Comparison of ENCODE assay signal across 10 mouse cellular contexts in the genomic region with DNA sequence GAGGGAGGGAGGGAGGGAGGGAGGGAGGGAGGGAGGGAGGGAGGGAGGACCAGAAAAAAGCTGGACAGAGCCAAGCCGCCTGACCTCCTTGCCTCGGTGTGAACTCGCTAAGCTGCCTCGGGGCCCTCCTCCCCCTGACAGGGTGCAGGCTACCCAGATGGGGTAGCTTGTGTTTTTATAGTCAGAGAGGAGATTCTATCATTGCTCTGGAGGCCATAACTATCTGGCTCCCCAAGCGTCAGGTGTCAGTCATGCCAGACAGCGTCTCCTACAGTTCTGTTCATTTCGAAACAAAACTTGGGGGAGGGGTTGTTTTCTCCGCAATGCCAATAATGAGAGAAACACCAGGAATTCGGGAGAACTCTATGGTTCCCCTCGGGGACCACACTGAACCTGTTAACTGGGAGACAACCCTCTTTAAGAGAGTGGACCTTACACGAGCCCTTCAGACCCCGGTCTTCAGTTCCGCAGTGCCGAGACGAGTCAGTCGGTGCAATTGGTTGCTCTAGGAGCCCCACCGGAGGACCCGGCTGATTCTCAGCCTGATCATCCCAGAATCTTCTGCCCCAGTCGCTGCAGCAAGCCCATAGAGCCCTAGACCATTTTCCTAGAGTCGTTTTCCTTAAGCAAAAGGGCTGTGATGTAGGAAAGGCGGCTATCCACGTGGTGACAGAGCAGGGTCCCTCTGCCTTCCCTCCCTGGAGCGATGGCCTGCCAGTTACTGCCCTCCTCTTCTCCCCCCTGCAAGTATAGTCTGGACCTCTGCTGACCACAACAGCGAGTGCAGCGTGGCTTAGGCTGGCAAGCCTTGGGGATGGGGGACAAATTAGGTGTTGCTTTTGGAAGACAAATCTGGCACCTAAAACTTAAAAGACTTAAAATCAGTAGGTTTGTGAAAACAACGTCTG. TPM values are rescaled to one million over a fixed set of nuclear protein-coding genes. Genes with fewer than 3 reads are reported as not detected.
DNase-seq lines count a peak whose midpoint lies in the region; ATAC-seq and TF ChIP-seq lines count a peak whose summit lies in the region.
"Had no signal": no experiment of that assay in that cellular context is flagged by ENCODE, and none has a peak within 500 bp of the region (broad histone marks: within the 10 kb centered on the region; RNA-seq: fewer than 3 reads in every experiment).

No protein-coding gene starts in this region.

- no peak for ATAC-seq in neural tube, embryonic 14.5 days (ENCODE audit: low read depth)
- ATAC-seq: inflammation-experienced regulatory T-cells, adult 6 months had no signal

- no peak overlapping the region for H3K9ac ChIP-seq in neural tube, embryonic 14.5 days (replicated peaks; ENCODE audit: low read depth, low read length)

- peak overlapping the region; percentile 13 for H3K4me3 ChIP-seq in kidney, adult 2 months (ENCODE audit: insufficient read depth, low read depth, low read length)
- peak overlapping the region; percentile 84 for H3K4me3 ChIP-seq in forebrain, embryonic 10.5 days
- peak overlapping the region; percentile 29; the same call in 1 of the 2 replicates for H3K4me3 ChIP-seq in neural tube, embryonic 14.5 days (ENCODE audit: low read depth, low read length)

- H3K4me1 ChIP-seq in kidney, adult 2 months (ENCODE audit: control insufficient read depth, insufficient read depth, low read length) = peaks cover 9% of the 10 kb centered on the region
- peaks cover 46% of the 10 kb centered on the region for H3K4me1 ChIP-seq in forebrain, embryonic 10.5 days
- H3K4me1 ChIP-seq in neural tube, embryonic 14.5 days (ENCODE audit: control insufficient read depth, insufficient read depth, low read length) = peaks cover 17% of the 10 kb centered on the region; the same call in 1 of the 2 replicates

- intact Hi-C loops in left cerebral cortex, postnatal 36 days (cut with DNase I) = no loop called here

- peak overlapping the region; percentile 52 for H3K4me2 ChIP-seq in neural tube, embryonic 14.5 days (ENCODE audit: low read depth, low read length)

- 7% methylated on average over 26 of the region's 26 CpGs for WGBS in kidney, adult 2 months
- under 1% methylated on average over 26 of the region's 26 CpGs for WGBS in forebrain, embryonic 10.5 days
- under 1% methylated on average over 25 of the region's 26 CpGs for WGBS in neural tube, embryonic 14.5 days

- TF ChIP-seq POLR2A in kidney, adult 2 months (IDR thresholded peaks at IDR 0.05; ENCODE audit: low read depth, low read length) = no peak

- no peak for TF ChIP-seq CTCF in kidney, adult 2 months (conservative IDR thresholded peaks at IDR 0.05; ENCODE audit: insufficient read depth, insufficient read length, low read depth, low read length)

- H3K9me3 ChIP-seq in forebrain, embryonic 10.5 days = no peaks in the 10 kb centered on the region
- no peaks in the 10 kb centered on the region for H3K9me3 ChIP-seq in neural tube, embryonic 14.5 days (ENCODE audit: control insufficient read depth, low read length)

- peak overlapping the region; percentile 85 for H3K27ac ChIP-seq in kidney, adult 2 months (ENCODE audit: insufficient read depth, low read depth, low read length)
- peak overlapping the region; percentile 56 for H3K27ac ChIP-seq in forebrain, embryonic 10.5 days
- H3K27ac ChIP-seq in neural tube, embryonic 14.5 days (ENCODE audit: low read depth, low read length) = no peak overlapping the region

- H3K27me3 ChIP-seq in kidney, adult 2 months (replicated peaks; ENCODE audit: control insufficient read depth, insufficient read depth, low read length) = no peaks in the 10 kb centered on the region
- H3K27me3 ChIP-seq in forebrain, embryonic 10.5 days (ENCODE audit: poor library complexity, severe bottlenecking) = peaks cover 82% of the 10 kb centered on the region
- H3K27me3 ChIP-seq in neural tube, embryonic 14.5 days (ENCODE audit: control insufficient read depth, insufficient read depth, low read length) = peaks cover 12% of the 10 kb centered on the region

- no peaks in the 10 kb centered on the region; the same call in 1 of the 2 replicates for H3K36me3 ChIP-seq in kidney, adult 2 months (ENCODE audit: control insufficient read depth, insufficient read depth, low read length)
- H3K36me3 ChIP-seq in forebrain, embryonic 10.5 days (replicated peaks) = no peaks in the 10 kb centered on the region
- no peaks in the 10 kb centered on the region for H3K36me3 ChIP-seq in neural tube, embryonic 14.5 days (ENCODE audit: control insufficient read depth, insufficient read depth, low read length)

- DNase-seq in kidney, adult 2 months = peak; percentile 59
- DNase-seq in kidney, adult 18-20 months = no peak
- peak; percentile 34 for DNase-seq in forebrain, embryonic 10.5 days (ENCODE audit: extremely low spot score, low spot score)
- peak; percentile 23 to 35 for DNase-seq in kidney, postnatal 4 days
- no peak for DNase-seq in adrenal gland, adult 8-10 months
- no peak for DNase-seq in left cerebral cortex, postnatal 36 days (ENCODE audit: low spot score in 2 of 2)
- no peak for DNase-seq in spleen, postnatal 4 days (ENCODE audit: low spot score in 2 of 2)

RNA-seq across cellular contexts. Expression of a gene that starts 1.2 kb away (rescaled TPM):
- polyA plus RNA-seq in kidney, adult 2 months (2012; rRNA removed) = 283 and 389 TPM in 2 replicates
- 3.3 TPM in 2 replicates for polyA plus RNA-seq in forebrain, embryonic 10.5 days (2016; fragmentation: Nextera tagmentation; extraction: Ambion mirVana)
- 0.90 and 1.8 TPM in 2 replicates for polyA plus RNA-seq in neural tube, embryonic 14.5 days (2014; fragmentation: Nextera tagmentation; extraction: Ambion mirVana)
- under 1 TPM; 0.15 to 0.42 (median 0.24) TPM for total RNA-seq in adrenal gland, adult 8-10 months (2022)
- total RNA-seq in left cerebral cortex, postnatal 36 days (2021) = under 1 TPM in 1 of 2 experiments, not detected in 1; 0.09 TPM
- total RNA-seq: MEL had no signal
- polyA plus RNA-seq: inflammation-experienced regulatory T-cells, adult 6 months had no signal

RNA-seq across cellular contexts. Expression of a gene that starts 59.9 kb away (rescaled TPM):
- 1.3 and 1.7 TPM in 2 replicates for polyA plus RNA-seq in kidney, adult 2 months (2012; rRNA removed)
- polyA plus RNA-seq in forebrain, embryonic 10.5 days (2016; fragmentation: Nextera tagmentation; extraction: Ambion mirVana) = 14.5 and 15.6 TPM in 2 replicates
- 31.2 and 31.9 TPM in 2 replicates for polyA plus RNA-seq in neural tube, embryonic 14.5 days (2014; fragmentation: Nextera tagmentation; extraction: Ambion mirVana)
- 10 to 100 TPM in 2 of 4 experiments, 1 to 10 TPM in 2; 9.8 to 14.6 (median 10.2) TPM for total RNA-seq in adrenal gland, adult 8-10 months (2022)
- 10 to 100 TPM; 21.1 to 29.8 TPM for total RNA-seq in left cerebral cortex, postnatal 36 days (2021)

Comparison
In these comparisons a context has a peak if more than half of its experiments do, and no peak if none do; other contexts are left out.
1. DNase-seq: peak in kidney, adult 2 months (single experiment), forebrain, embryonic 10.5 days (single experiment) and kidney, postnatal 4 days (2 of 2); none in kidney, adult 18-20 months (single experiment), adrenal gland, adult 8-10 months (single experiment), left cerebral cortex, postnatal 36 days (0 of 2) and spleen, postnatal 4 days (0 of 2).
2. H3K4me3 ChIP-seq: peak in every context shown above with its lines; median percentile 84 in forebrain, embryonic 10.5 days; 29 in neural tube, embryonic 14.5 days; 13 in kidney, adult 2 months.
3. RNA of a gene that starts 1.2 kb away (polyA plus RNA-seq): 283 to 389 TPM in kidney, adult 2 months; 3.3 TPM in forebrain, embryonic 10.5 days and 0.90 to 1.8 TPM in neural tube, embryonic 14.5 days; every median in the first group is over 10 times any median in the second.